Mouse (Mus musculus): ENCODE results near the gene Hist1h2bn. TPM values are rescaled to one million over a fixed set of nuclear protein-coding genes. Genes with fewer than 3 reads are reported as not detected.
"Not testable (repeated sequence)": the region's sequence is repeated elsewhere in the genome, so short reads cannot be mapped to it uniquely, and the experiment has no call there.

The Hist1h2bn gene
- polyA plus RNA-seq, 1 experiment from 2014 or later, result 0.88 TPM

GRCm38 (mm10) chr13:21779767-21780731 lies 26.1 kb downstream of the Hist1h2bn start, which contains the start of gene Hist1h1b:
TSS of gene Hist1h1b (minus strand) at chr13:21780625.
- Histone ChIP-seq H3K4me2 (ENCODE audit: low read depth, low read length) (peak within 1 kb of the TSS; percentile 98), H3K9me3 (replicated peaks; ENCODE audit: control insufficient read depth, low read length) (no peaks in the 10 kb centered on the region), H3K4me1 (ENCODE audit: control insufficient read depth, insufficient read depth, low read length) (peaks cover 24% of the 10 kb centered on the region), H3K36me3 (ENCODE audit: control insufficient read depth, insufficient read depth) (no peaks in the 10 kb centered on the region), H3K27me3 (ENCODE audit: control insufficient read depth, insufficient read depth, low read length) (no peaks in the 10 kb centered on the region), H3K4me3 (ENCODE audit: low read length) (peak within 1 kb of the TSS; percentile 70), H3K27ac (ENCODE audit: low read length) (peak within 1 kb of the TSS; percentile 83), H3K9ac (ENCODE audit: low read length) (peak within 1 kb of the TSS; percentile 85)
- peak; percentile 29; the same call in 1 of the 2 replicates for ATAC-seq (replicated peaks; ENCODE audit: extremely low read depth, insufficient read depth, low FRiP score)
- WGBS, result under 1% methylated on average over 44 of the region's 44 CpGs

GRCm38 (mm10) chr13:21781021-21781555 lies 27.2 kb downstream of the Hist1h2bn start:
- H3K36me3 ChIP-seq (ENCODE audit: control insufficient read depth, insufficient read depth), result no peaks in the 10 kb centered on the region
- no peaks in the 10 kb centered on the region for H3K27me3 ChIP-seq (ENCODE audit: control insufficient read depth, insufficient read depth, low read length)
- H3K9me3 ChIP-seq (replicated peaks; ENCODE audit: control insufficient read depth, low read length), result no peaks in the 10 kb centered on the region
- peak overlapping the region; percentile 98 for H3K4me2 ChIP-seq (ENCODE audit: low read depth, low read length)
- peak overlapping the region; percentile 83 for H3K27ac ChIP-seq (ENCODE audit: low read length)
- H3K4me3 ChIP-seq (ENCODE audit: low read length), result peak overlapping the region; percentile 70
- peak overlapping the region; percentile 85 for H3K9ac ChIP-seq (ENCODE audit: low read length)
- 38% methylated on average over 6 of the region's 6 CpGs for WGBS
- ATAC-seq (replicated peaks; ENCODE audit: extremely low read depth, insufficient read depth, low FRiP score), result no peak
- peaks cover 28% of the 10 kb centered on the region for H3K4me1 ChIP-seq (ENCODE audit: control insufficient read depth, insufficient read depth, low read length)

- H3K27ac ChIP-seq (ENCODE audit: low read length), result no peak overlapping the region
- H3K4me2 ChIP-seq (ENCODE audit: low read depth, low read length), result no peak overlapping the region
- H3K9ac ChIP-seq (ENCODE audit: low read length), result no peak overlapping the region
- no peak overlapping the region for H3K4me3 ChIP-seq (ENCODE audit: low read length)
- WGBS, result 94% methylated on average over 1 of the region's 1 CpGs
- H3K9me3 ChIP-seq (replicated peaks; ENCODE audit: control insufficient read depth, low read length), result no peaks in the 10 kb centered on the region
- peaks cover 30% of the 10 kb centered on the region for H3K4me1 ChIP-seq (ENCODE audit: control insufficient read depth, insufficient read depth, low read length)
- no peaks in the 10 kb centered on the region for H3K36me3 ChIP-seq (ENCODE audit: control insufficient read depth, insufficient read depth)
- ATAC-seq (replicated peaks; ENCODE audit: extremely low read depth, insufficient read depth, low FRiP score), result no peak
- no peaks in the 10 kb centered on the region for H3K27me3 ChIP-seq (ENCODE audit: control insufficient read depth, insufficient read depth, low read length)
Measured at GRCm38 (mm10) chr13:21781639-21782038, 27.7 kb downstream of the Hist1h2bn start.

GRCm38 (mm10) chr13:21782361-21783254 lies 28.7 kb downstream of the Hist1h2bn start:
- not testable (repeated sequence) for H3K36me3 ChIP-seq (ENCODE audit: control insufficient read depth, insufficient read depth); ATAC-seq (replicated peaks; ENCODE audit: extremely low read depth, insufficient read depth, low FRiP score); H3K9me3 ChIP-seq (replicated peaks; ENCODE audit: control insufficient read depth, low read length); H3K27me3 ChIP-seq (ENCODE audit: control insufficient read depth, insufficient read depth, low read length)
- peak overlapping the region; percentile 75 for H3K9ac ChIP-seq (ENCODE audit: low read length)
- peak overlapping the region; percentile 54 for H3K4me3 ChIP-seq (ENCODE audit: low read length)
- 2% methylated on average over 13 of the region's 35 CpGs for WGBS
- H3K4me1 ChIP-seq (ENCODE audit: control insufficient read depth, insufficient read depth, low read length), result peaks cover 30% of the 10 kb centered on the region
- peak overlapping the region; percentile 79 for H3K4me2 ChIP-seq (ENCODE audit: low read depth, low read length)
- H3K27ac ChIP-seq (ENCODE audit: low read length), result peak overlapping the region; percentile 86

- peak within 1 kb of the TSS; percentile 86 for H3K27ac ChIP-seq (ENCODE audit: low read length)
- no peaks in the 10 kb centered on the region for H3K36me3 ChIP-seq (ENCODE audit: control insufficient read depth, insufficient read depth)
- H3K9me3 ChIP-seq (replicated peaks; ENCODE audit: control insufficient read depth, low read length), result no peaks in the 10 kb centered on the region
- no peaks in the 10 kb centered on the region for H3K27me3 ChIP-seq (ENCODE audit: control insufficient read depth, insufficient read depth, low read length)
- peak within 1 kb of the TSS; percentile 75 for H3K9ac ChIP-seq (ENCODE audit: low read length)
- ATAC-seq (replicated peaks; ENCODE audit: extremely low read depth, insufficient read depth, low FRiP score), result peak; percentile 68
- 0% methylated on average over 11 of the region's 20 CpGs for WGBS
- peaks cover 30% of the 10 kb centered on the region for H3K4me1 ChIP-seq (ENCODE audit: control insufficient read depth, insufficient read depth, low read length)
- peak within 1 kb of the TSS; percentile 79 for H3K4me2 ChIP-seq (ENCODE audit: low read depth, low read length)
- peak within 1 kb of the TSS; percentile 54 for H3K4me3 ChIP-seq (ENCODE audit: low read length)
Measured at GRCm38 (mm10) chr13:21783255-21783617, 29.3 kb downstream of the Hist1h2bn start, which contains the start of gene Hist1h3i. TSS of gene Hist1h3i (minus strand) at chr13:21783370.

- H3K27me3 ChIP-seq (ENCODE audit: control insufficient read depth, insufficient read depth, low read length), result no peaks in the 10 kb centered on the region
- no peaks in the 10 kb centered on the region for H3K9me3 ChIP-seq (replicated peaks; ENCODE audit: control insufficient read depth, low read length)
- H3K27ac ChIP-seq (ENCODE audit: low read length), result peak overlapping the region; percentile 49
- peak overlapping the region; percentile 54 for H3K4me3 ChIP-seq (ENCODE audit: low read length)
- no peak for ATAC-seq (replicated peaks; ENCODE audit: extremely low read depth, insufficient read depth, low FRiP score)
- no peaks in the 10 kb centered on the region for H3K36me3 ChIP-seq (ENCODE audit: control insufficient read depth, insufficient read depth)
- H3K4me1 ChIP-seq (ENCODE audit: control insufficient read depth, insufficient read depth, low read length), result peaks cover 30% of the 10 kb centered on the region
- H3K9ac ChIP-seq (ENCODE audit: low read length), result peak overlapping the region; percentile 28
- H3K4me2 ChIP-seq (ENCODE audit: low read depth, low read length), result peak overlapping the region; percentile 62
- 3% methylated on average over 9 of the region's 9 CpGs for WGBS
Measured at GRCm38 (mm10) chr13:21783734-21784161, 29.8 kb downstream of the Hist1h2bn start.

- no peak for ATAC-seq (replicated peaks; ENCODE audit: extremely low read depth, insufficient read depth, low FRiP score)
- H3K4me1 ChIP-seq (ENCODE audit: control insufficient read depth, insufficient read depth, low read length), result peaks cover 30% of the 10 kb centered on the region
- peak overlapping the region; percentile 49 for H3K27ac ChIP-seq (ENCODE audit: low read length)
- no peaks in the 10 kb centered on the region for H3K9me3 ChIP-seq (replicated peaks; ENCODE audit: control insufficient read depth, low read length)
- peak overlapping the region; percentile 28 for H3K9ac ChIP-seq (ENCODE audit: low read length)
- H3K4me2 ChIP-seq (ENCODE audit: low read depth, low read length), result peak overlapping the region; percentile 62
- no peaks in the 10 kb centered on the region for H3K36me3 ChIP-seq (ENCODE audit: control insufficient read depth, insufficient read depth)
- 51% methylated on average over 6 of the region's 6 CpGs for WGBS
- H3K4me3 ChIP-seq (ENCODE audit: low read length), result no peak overlapping the region
- H3K27me3 ChIP-seq (ENCODE audit: control insufficient read depth, insufficient read depth, low read length), result no peaks in the 10 kb centered on the region
Measured at GRCm38 (mm10) chr13:21784311-21784710, 30.4 kb downstream of the Hist1h2bn start.

- peak overlapping the region; percentile 56 for H3K9ac ChIP-seq (ENCODE audit: low read length)
- H3K36me3 ChIP-seq (ENCODE audit: control insufficient read depth, insufficient read depth), result no peaks in the 10 kb centered on the region
- H3K4me1 ChIP-seq (ENCODE audit: control insufficient read depth, insufficient read depth, low read length), result peaks cover 29% of the 10 kb centered on the region
- no peaks in the 10 kb centered on the region for H3K9me3 ChIP-seq (replicated peaks; ENCODE audit: control insufficient read depth, low read length)
- H3K4me3 ChIP-seq (ENCODE audit: low read length), result peak overlapping the region; percentile 52
- WGBS, result 7% methylated on average over 8 of the region's 8 CpGs
- peak overlapping the region; percentile 62 for H3K4me2 ChIP-seq (ENCODE audit: low read depth, low read length)
- H3K27ac ChIP-seq (ENCODE audit: low read length), result peak overlapping the region; percentile 82
- no peak for ATAC-seq (replicated peaks; ENCODE audit: extremely low read depth, insufficient read depth, low FRiP score)
- H3K27me3 ChIP-seq (ENCODE audit: control insufficient read depth, insufficient read depth, low read length), result no peaks in the 10 kb centered on the region
Measured at GRCm38 (mm10) chr13:21786189-21786898, 32.4 kb downstream of the Hist1h2bn start.
